In the genomic region with DNA sequence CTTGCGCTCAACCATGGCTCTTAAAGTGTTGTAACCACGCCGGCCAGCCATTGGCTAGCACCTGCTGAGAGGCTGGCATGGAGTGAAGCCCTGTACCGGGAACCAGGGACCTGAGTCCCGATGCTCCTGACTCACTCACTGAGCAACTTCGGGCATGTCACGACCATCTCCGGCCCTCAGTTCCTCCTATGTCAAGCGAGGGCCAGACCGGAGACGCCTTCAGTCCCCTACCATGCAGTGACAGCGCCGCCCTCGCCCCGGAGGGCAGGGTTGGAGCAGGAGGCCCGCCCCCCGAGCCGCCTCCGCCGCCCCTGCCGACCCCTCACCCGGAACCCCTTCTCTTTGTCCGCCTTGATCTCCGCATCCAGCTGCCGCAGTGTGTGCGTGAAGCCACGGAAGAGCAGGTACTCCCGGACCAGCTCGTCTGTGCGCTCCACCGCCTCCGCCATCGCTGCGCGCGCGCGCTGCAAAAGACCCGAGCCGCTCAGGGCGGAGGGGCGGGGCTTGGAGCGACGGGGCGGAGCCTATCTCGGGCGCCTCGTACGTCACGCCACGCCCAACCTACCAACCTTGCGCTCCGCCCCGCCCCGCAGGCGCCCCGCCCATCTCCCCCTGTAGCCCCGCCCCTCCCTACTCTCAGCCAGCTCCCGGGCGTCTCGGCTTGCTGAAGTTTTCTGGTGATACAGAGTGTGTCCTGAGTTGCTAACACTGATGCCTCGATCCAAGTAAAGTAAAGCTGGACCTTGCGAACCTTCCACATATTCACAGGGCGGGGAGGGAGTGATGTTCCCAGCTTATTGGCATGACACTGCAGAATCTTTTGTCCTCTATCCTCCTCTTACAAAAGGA, we compare ENCODE assay signal across 7 mouse cellular contexts. TPM values are rescaled to one million over a fixed set of nuclear protein-coding genes. Genes with fewer than 3 reads are reported as not detected.
DNase-seq lines count a peak whose midpoint lies in the region; ATAC-seq lines count a peak whose summit lies in the region.

Gene Wdr91 (minus strand): TSS at position 506 of the 849 bp plus-strand sequence.

- H3K9ac ChIP-seq in intestine, embryonic 15.5 days: peak within 1 kb of the TSS; percentile 62

- under 1% methylated on average over 63 of the region's 64 CpGs for WGBS in intestine, embryonic 15.5 days
- under 1% methylated on average over 64 of the region's 64 CpGs for WGBS in midbrain, embryonic 10.5 days

- H3K27ac ChIP-seq in intestine, embryonic 15.5 days: peak within 1 kb of the TSS; percentile 71
- H3K27ac ChIP-seq in midbrain, embryonic 10.5 days (replicated peaks): peak within 1 kb of the TSS; percentile 92

- DNase-seq in adrenal gland, adult 18-20 months (ENCODE audit: low spot score in 2 of 2): peak; percentile 94 to 95
- DNase-seq in embryo, embryonic 11 days: peak; percentile 96
- peak; percentile 92 to 94 for DNase-seq in gastrocnemius, postnatal 36 days
- peak; percentile 92 to 93 for DNase-seq in left cerebral cortex, postnatal 25 days (ENCODE audit: low spot score in 2 of 2)
- DNase-seq in midbrain, embryonic 10.5 days (ENCODE audit: low spot score): peak; percentile 96
- peak; percentile 94 for DNase-seq in right cerebral cortex, postnatal 4 days

- peak; percentile 97 for ATAC-seq in intestine, embryonic 15.5 days

- no peaks in the 10 kb centered on the region for H3K36me3 ChIP-seq in intestine, embryonic 15.5 days
- H3K36me3 ChIP-seq in midbrain, embryonic 10.5 days: peaks cover 36% of the 10 kb centered on the region

- H3K27me3 ChIP-seq in intestine, embryonic 15.5 days (replicated peaks): no peaks in the 10 kb centered on the region
- no peaks in the 10 kb centered on the region for H3K27me3 ChIP-seq in midbrain, embryonic 10.5 days (ENCODE audit: low read depth, poor library complexity, severe bottlenecking)

- H3K4me1 ChIP-seq in intestine, embryonic 15.5 days (replicated peaks): 0 out of 2 replicates have a peak, but pooled peaks cover 6% of the 10 kb centered on the region
- peaks cover 17% of the 10 kb centered on the region for H3K4me1 ChIP-seq in midbrain, embryonic 10.5 days

- no peaks in the 10 kb centered on the region for H3K9me3 ChIP-seq in intestine, embryonic 15.5 days
- H3K9me3 ChIP-seq in midbrain, embryonic 10.5 days (replicated peaks): no peaks in the 10 kb centered on the region

- intact Hi-C loops in gastrocnemius, postnatal 36 days (cut with DNase I): no loop called here
- intact Hi-C loops in left cerebral cortex, postnatal 25 days (cut with DNase I): no loop called here

- H3K4me3 ChIP-seq in intestine, embryonic 15.5 days (replicated peaks): peak within 1 kb of the TSS; percentile 71
- peak within 1 kb of the TSS; percentile 81 for H3K4me3 ChIP-seq in midbrain, embryonic 10.5 days

- peak within 1 kb of the TSS; percentile 86 for H3K4me2 ChIP-seq in intestine, embryonic 15.5 days (replicated peaks)

RNA-seq across cellular contexts. Expression of gene Wdr91, which starts in this region (rescaled TPM):
- 10 to 100 TPM; 13.0 to 18.6 TPM for total RNA-seq in adrenal gland, adult 18-20 months (2021)
- 1 to 10 TPM; 4.4 to 5.1 TPM for total RNA-seq in gastrocnemius, postnatal 36 days (2021)
- polyA plus RNA-seq in intestine, embryonic 15.5 days (2015; fragmentation: Nextera tagmentation; extraction: Ambion mirVana): 7.1 and 8.4 TPM in 2 replicates
- total RNA-seq in left cerebral cortex, postnatal 25 days (2021): 10 to 100 TPM; 28.3 to 36.4 TPM
- polyA plus RNA-seq in midbrain, embryonic 10.5 days (2016; fragmentation: Nextera tagmentation; extraction: Ambion mirVana): 11.4 and 13.0 TPM in 2 replicates

Comparison
In these comparisons a context has a peak if more than half of its experiments do, and no peak if none do; other contexts are left out.
1. Peak in every context shown above with its lines: DNase-seq, ATAC-seq, H3K4me3 ChIP-seq and H3K27ac ChIP-seq.